Mouse (Mus musculus) gastrocnemius, postnatal 10 days (tissue): ENCODE data around the gene Best3. TPM values are rescaled to one million over a fixed set of nuclear protein-coding genes. Genes with fewer than 3 reads are reported as not detected.
"Not testable (repeated sequence)": the region's sequence is repeated elsewhere in the genome, so short reads cannot be mapped to it uniquely, and the experiment has no call there.

Experiments used
- DNase-seq: peaks from one replicate; pipeline ENCODE4 v3.0.0; 2021; ENCODE audit warnings: mixed read lengths
- total RNA-seq, 2 experiments: library from RNA; stranded (reverse); gene quantifications; 2 replicates each; pipeline ENCODE4 v1.2.3; 2021

Best3 gene
- total RNA-seq, 2 experiments from 2014 or later: 5.6 to 7.6 TPM

DNA sequence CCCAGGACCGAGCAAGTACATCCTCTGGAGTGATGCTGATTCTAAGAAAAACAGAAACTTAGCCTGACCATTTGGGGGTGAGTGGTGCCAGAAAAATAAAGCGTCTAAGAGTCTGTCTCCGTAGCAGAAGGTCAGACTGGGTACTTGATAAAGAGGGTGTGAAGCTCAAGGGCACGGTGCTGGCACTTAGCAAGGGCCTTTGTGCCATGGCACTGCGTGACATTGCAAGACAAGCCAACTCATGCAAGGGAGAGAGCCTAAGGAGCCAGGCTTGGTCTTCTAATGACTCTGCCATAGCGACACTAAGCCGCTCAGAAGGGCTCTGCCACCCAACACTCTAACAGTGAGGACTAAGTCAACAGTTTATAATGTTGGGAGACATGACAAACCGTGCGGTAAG lies 7.3 kb upstream of the Best3 start:
- no peak for DNase-seq

DNA sequence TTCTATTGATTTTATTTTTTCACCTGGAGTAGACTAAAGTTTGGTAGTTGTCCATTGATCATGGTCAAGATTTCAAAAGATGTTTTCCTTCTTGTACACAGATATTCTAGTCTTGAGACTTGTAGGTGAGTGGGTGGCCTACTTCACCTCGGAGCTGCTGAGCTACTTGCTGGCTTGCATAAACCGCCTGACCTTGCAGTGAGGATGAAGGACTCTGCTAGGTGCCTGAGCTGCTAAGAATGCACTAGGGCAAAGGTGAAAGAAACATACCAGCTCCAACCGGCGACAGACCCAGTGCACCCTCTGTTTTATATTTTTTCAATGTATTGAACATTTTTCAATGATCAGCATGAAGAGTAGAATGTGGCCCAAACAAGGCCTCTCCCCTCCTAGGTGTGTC lies 5.8 kb upstream of the Best3 start:
- no peak for DNase-seq

GRCm38 (mm10) chr10:116980888-116981287 lies 5.2 kb upstream of the Best3 start:
- DNase-seq: peak; percentile 50

DNA sequence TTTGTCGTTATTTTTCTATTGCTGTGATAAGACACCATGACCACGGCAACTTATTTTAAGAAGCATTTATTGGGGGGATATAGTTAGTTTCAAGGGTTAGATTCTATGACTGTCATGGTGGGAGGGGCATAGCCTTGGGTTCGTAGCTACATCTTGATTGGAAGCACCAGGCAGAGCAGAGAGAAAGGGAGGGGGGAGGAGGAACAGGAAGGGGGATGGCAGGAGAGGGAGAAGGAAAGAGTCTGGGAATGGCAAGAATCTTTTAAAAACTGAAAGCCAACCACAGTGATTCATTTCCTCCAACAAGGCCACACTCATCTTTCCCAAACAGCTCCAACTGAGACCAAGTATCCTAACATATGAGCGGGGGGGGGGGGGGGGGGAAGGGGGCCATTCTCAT lies 3.6 kb upstream of the Best3 start:
- DNase-seq: no peak

GRCm38 (mm10) chr10:116984836-116985235 lies 1.3 kb upstream of the Best3 start:
- DNase-seq: no peak

DNA sequence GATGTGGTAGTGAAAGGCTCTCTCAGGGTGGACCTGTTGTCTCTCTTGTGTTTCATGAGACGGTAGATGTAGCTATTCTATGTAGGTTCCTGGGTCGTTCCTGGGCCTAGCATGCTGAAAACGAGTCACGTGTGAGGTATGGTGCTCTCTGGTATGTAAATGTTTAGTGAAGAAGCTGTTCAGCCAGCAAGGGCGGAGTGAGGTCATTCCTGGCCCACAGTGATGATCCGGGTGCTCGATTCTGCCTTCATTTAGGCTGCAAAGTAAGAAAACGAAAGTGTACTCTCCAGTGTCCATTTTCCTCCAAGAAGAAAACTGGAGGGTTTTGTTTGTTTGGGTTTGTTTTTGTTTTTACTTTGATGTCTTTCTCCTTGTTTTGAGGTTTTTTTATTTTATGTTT lies 7.9 kb downstream of the Best3 start:
- DNase-seq: no peak

- DNase-seq: no peak
These were observed 9.0 kb downstream of the Best3 start for GRCm38 (mm10) chr10:116995162-116995561.

DNA sequence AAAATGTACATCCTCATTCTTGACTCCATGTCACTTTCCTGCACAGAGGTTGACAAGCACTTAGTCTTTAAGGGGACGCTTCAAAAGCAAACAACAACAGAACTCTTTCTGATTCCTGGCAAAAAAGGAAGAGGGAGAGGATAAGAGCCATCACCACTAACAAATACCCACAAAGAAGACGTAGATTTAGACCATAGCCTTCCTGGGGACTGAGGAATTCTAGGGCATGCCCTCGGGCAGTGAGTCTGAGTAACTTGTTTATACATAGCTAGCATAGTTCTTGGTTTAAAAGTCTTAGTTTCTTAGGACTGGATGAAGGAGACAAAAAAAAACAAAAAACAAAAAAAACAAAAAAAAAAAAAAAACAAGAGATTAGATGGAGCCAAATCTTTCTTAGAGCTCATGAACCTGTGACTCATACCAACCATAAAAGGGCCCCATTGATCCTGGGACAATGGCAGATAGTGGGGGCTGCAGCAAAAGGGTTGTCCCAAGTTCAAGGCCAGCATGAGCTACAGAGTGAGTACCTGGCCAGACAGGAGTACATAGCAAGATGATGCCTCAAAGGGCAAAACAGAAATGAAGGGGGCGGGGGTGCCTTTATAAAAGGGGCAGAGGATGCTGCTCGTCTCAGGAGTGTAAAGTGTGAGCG lies 9.6 kb downstream of the Best3 start:
- DNase-seq: no peak

GRCm38 (mm10) chr10:116996236-116996600 lies 10.1 kb downstream of the Best3 start:
- DNase-seq: peak; percentile 37

DNA sequence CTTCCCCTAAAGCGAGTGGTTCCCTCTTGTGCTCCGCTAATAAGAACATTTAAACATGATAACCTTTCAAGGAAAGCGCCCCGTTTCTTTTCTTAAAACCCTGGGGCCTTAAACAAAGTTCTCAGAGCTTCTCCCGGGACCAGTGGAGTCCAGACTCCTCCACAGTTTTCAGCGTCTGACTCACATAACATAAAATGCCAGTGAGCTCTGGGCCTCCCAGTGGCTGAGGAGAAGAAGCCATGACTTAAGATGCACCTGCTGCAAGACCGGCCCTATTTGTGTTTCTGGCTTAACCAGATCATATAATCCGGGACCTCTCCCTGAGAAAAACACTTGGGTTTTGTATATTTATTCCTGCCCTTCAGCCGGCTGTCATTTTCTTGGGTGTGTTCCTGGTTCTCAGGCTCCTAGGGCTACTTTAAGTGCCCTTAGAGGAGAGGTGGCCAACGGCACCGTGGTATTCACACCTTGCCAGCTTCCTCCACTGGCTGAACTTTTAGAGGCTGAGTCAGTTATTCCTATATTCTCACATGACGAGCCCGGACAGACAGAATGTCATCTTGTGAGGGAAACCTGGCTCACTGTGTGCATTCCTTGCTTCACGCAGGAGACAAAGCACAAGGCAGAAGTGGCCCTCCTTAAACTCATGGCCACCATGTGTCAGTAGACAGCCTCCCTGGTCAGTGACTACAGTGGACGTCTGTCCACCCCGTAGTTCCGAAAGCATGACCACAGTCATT lies 12.8 kb downstream of the Best3 start:
- no peak for DNase-seq

GRCm38 (mm10) chr10:117000975-117001374 lies 14.9 kb downstream of the Best3 start:
- DNase-seq: no peak

GRCm38 (mm10) chr10:117004695-117005094 lies 18.6 kb downstream of the Best3 start:
- no peak for DNase-seq

DNA sequence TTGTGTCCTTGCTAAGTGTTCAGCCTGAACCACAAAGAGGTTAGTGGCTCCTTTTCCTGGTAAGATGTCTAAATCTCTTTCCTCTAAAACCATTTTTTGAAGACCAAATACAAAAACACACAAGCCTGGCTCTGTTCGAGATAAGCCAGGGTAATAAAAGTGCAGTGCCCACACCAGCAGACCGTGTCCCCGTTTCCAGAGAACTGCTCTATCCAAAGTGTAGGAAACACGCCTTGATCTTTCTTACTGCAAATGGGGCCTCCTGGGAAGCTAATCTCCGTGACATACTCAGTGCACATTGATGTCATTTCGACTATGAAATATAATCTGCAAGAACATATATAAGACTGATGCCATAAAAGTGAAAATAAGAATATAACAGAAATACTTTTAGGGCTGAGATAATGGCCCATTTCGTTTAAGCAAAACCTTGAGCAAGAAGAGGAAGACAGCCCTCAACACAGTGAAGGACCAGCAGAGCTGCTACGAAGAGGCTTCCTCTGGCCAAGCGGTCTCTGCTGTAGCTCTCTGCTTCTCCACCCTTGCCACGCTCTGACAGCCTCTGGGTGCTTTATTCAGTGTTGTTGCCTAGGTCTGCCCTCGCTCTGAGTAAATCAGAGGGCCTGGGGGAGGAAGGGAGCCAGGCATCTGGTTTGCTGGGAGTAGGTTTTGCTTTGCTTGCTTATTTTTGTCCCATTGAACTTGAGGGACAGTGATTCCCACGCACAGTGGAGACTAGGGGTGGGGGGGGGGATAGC lies 19.8 kb downstream of the Best3 start:
- DNase-seq: no peak

- no peak for DNase-seq
These were observed 23.6 kb downstream of the Best3 start for GRCm38 (mm10) chr10:117009691-117010090.

DNA sequence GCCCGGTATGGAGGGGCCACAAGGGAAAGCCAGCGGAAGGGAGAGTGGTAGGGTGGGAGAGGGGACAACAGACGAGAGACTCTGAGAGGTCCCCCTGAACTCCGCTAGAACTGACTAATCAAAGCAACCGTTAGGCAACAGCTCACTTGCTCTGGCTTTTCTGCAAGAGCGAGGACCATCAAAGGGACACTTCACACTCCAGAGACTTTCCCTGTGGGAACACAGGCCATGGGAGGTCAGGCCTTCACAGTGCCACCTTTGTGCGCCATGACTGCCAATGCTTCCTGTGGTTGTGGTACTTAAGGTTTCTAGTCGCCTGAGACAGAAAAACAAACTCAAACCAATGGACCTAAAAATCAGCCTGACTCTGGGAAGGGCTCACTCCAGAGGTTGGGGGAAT lies 24.9 kb downstream of the Best3 start:
- no peak for DNase-seq

GRCm38 (mm10) chr10:117013689-117014390 lies 27.7 kb downstream of the Best3 start:
- no peak for DNase-seq

- DNase-seq: no peak
These were observed 28.5 kb downstream of the Best3 start for GRCm38 (mm10) chr10:117014565-117014964.

- peak; percentile 48 for DNase-seq
These were observed 32.2 kb downstream of the Best3 start for GRCm38 (mm10) chr10:117018281-117018840.

DNA sequence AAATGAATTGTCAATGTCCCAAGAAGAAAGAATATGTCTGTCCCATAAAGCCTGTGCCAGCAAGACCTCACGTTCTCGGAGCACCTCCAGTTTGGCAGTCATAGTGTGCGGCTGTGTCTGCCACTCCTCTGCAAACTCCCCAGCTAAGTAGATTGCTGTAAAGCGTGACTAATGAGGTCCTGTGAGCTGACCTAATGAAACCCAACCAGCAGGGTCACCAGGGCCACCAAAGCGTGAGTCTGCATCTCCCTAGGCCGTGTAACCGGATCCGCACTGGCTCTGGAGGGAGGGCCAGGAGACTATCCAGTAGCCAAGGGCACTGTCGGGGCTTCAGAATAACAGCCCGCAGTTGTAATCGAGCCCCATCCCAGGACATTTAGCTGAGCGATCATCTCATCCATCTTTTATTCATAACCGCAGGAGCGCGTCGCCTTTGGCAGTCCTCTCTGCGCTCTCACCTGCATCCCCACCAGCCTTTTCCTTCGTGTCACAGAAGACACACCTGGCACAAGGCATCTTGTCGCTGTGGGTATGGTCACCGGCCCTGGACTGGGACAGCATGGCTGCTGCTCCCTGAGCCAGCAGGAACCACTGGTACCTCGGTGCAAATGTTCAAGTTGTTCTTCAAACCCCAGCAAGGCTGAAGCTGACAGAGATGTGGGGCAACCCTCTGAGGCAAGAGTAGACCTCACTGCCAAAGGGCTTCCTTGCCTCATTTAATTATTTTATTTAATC lies 35.1 kb downstream of the Best3 start:
- DNase-seq: peak; percentile 54

- DNase-seq: no peak
These were observed 37.6 kb downstream of the Best3 start for GRCm38 (mm10) chr10:117023693-117024092.

DNA sequence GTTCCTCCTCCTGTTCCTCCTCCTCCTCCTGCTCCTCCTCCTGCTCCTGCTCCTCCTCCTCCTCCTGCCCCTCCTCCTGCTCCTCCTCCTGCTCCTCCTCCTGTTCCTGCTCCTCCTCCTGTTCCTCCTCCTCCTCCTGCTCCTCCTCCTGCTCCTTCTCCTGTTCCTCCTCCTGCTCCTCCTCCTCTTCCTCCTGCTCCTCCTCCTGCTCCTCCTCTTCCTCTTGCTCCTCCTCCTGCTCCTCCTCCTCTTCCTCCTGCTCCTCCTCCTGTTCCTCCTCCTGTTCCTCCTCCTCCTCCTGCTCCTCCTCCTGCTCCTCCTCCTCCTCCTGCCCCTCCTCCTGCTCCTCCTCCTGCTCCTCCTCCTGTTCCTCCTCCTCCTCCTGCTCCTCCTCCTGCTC lies 39.7 kb downstream of the Best3 start:
- DNase-seq: not testable (repeated sequence)

DNA sequence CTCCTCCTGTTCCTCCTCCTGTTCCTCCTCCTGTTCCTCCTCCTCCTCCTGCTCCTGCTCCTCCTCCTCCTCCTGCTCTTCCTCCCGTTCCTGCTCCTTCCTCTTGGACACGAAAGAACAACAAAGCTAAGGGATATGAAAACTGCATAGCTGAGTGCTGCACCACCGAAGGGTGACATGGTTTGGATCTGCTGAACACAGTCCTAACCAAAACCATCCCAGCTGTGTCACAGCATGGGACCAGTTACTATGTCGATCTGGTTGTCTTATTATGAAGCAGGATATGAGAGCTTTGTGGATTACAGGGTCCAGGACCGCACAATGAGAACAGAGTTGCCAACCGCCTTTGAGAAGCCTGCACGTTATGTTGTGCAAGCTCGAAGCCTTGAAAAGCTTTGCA lies 40.1 kb downstream of the Best3 start:
- no peak for DNase-seq
